Mouse (Mus musculus): ENCODE data around the gene Dtx2.

Gene Dtx2

GRCm38 (mm10) chr5:135975893-135976668 lies 18.5 kb upstream of the Dtx2 start:
- no peak for DNase-seq (ENCODE audit: low spot score in 2 of 2)

- DNase-seq (ENCODE audit: low spot score in 2 of 2), result no peak
Observed at GRCm38 (mm10) chr5:135979381-135979780, 15.2 kb upstream of the Dtx2 start.

DNA sequence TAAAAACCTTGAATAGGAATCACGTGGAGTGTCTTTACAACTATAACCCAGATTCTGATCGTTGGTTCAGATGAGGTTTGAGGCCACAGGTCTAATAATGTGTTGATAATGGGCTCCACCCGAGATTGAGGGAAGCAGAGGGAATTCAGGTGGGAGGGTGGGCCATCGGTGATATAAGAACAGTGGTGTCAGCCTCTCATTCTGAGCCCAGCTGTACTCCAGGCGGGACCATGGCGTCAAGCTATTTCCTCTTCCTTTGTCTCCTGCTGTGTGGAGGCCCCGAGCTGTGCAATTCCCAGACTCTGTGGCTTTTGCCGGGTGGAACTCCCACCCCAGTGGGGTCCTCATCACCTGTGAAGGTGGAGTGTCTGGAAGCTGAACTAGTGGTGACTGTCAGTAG lies 14.7 kb upstream of the Dtx2 start, which contains the start of gene Zp3:
Gene Zp3 (plus strand): TSS at position 196 of the 400 bp plus-strand sequence.
- no peak for DNase-seq (ENCODE audit: low spot score in 2 of 2)

DNA sequence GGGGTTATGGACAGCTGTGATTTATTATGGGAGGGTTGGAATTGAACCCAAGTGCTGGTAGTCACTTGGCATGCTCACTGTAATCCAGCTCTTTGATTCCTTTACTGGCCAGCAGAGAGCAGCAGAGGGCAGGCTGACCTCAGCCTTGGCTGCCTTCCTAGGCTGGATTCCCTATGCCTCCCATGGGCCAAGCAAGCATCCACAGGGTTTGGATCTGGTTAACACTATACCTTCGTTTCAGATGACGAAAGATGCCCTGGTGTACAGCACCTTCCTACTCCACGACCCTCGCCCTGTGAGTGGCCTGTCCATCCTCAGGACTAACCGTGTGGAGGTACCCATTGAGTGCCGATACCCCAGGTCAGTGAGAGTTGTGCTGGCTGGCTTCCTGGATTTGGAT lies 12.2 kb upstream of the Dtx2 start:
- peak in 1 of 2 experiments; percentile 28 for DNase-seq (ENCODE audit: low spot score in 2 of 2)

DNA sequence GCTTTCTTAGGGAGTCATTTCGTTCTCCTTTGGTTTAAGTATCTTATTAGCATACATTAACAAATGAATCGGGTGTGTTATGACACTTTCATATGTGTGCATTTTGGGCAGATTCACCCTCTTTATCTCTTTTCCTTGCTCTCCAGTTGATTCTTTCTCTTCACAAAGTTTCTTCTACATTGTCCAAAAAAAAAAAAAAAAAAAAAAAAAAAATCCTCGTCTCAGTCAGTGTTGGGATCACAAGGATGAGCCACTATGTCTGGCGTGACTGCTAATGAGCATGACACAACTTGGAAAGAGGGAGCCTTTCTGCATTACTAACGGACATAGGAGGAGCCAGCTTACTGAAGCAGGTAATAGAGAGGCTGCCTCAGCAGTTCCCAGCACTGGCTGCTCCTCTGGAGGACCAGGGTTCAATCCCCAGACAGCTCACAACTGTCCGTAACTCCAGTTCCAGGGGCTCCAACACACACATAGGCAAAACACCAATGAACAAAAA lies 10.0 kb upstream of the Dtx2 start:
- no peak for DNase-seq (ENCODE audit: low spot score in 2 of 2)

- DNase-seq (ENCODE audit: low spot score in 2 of 2), result peak in 1 of 2 experiments; percentile 31
Observed at GRCm38 (mm10) chr5:135987248-135987647, 7.4 kb upstream of the Dtx2 start.

DNA sequence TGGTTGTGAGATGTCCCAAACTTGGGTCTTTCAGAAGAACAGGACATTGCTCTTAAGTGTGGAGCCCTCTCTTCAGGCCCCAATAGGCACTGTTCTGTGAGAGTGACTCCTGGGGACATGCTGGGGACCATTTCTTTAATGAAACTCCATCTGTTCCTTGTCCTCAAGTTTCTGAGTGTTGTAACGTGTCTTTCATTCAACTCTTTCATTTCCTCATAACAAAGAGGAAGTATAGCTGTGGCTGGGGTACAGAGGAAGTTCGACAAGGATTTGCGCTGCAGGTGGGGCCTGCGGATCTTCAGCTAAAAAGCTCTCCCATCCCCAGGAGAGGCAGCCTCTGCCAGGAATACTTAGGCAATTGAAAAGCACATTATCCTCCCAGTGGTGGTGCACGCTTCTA lies 4.0 kb upstream of the Dtx2 start:
- DNase-seq (ENCODE audit: low spot score in 2 of 2), result peak in 1 of 2 experiments; percentile 22

DNA sequence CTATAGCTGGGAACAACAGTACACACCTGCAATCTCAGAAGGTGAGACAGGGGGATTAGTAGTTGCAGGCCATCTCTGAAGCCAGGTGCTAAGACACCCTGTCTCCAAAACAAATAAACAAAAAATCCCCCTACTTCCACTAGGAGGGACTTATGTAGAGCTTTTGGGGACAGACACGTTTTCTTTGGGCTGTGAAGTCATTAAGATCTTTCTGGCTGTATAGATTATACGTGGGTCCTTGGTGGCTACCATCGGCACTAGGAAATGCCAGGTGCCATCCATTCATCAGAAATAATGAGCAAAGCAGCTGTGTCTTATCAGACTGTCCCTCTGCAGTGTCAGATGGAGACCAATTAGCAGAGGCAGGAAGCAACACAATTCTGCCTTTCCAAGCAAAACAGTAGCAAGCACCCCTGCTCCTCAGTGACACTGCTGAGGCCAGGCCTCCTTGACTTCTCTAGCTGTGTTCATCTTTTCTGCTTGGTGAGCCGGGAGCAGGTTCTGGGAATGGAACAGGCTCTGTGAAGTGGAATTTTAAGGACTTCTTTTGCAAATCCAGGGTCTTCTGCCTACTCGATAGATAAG lies 1.1 kb upstream of the Dtx2 start:
- no peak for DNase-seq (ENCODE audit: low spot score in 2 of 2)

GRCm38 (mm10) chr5:135994335-135994724 lies 270 bp upstream of the Dtx2 start:
- no peak for DNase-seq (ENCODE audit: low spot score in 2 of 2)

GRCm38 (mm10) chr5:135996162-135996561 lies 1.6 kb downstream of the Dtx2 start:
- DNase-seq (ENCODE audit: low spot score in 2 of 2), result no peak

DNA sequence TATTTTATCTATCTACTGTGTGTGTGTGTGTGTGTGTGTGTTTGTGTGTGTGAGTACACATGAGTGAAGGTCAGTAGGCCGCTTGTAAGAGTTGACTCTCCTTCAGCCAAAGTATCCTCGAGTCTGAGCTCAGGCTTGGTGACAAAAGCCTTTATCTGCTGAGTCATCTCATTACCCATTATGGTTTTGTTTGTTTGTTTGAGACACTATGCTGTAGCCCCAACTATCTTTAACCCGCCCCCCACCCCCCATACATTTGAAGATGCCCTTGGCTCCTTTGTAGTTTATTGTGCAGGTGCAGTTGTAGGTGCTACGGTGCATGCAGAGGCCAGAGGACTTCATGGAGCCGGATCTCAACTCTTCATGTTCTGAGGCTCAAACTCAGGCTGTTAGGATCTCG lies 6.6 kb downstream of the Dtx2 start:
- no peak for DNase-seq (ENCODE audit: low spot score in 2 of 2)

GRCm38 (mm10) chr5:136002325-136002724 lies 7.7 kb downstream of the Dtx2 start:
- DNase-seq (ENCODE audit: low spot score in 2 of 2), result no peak

DNA sequence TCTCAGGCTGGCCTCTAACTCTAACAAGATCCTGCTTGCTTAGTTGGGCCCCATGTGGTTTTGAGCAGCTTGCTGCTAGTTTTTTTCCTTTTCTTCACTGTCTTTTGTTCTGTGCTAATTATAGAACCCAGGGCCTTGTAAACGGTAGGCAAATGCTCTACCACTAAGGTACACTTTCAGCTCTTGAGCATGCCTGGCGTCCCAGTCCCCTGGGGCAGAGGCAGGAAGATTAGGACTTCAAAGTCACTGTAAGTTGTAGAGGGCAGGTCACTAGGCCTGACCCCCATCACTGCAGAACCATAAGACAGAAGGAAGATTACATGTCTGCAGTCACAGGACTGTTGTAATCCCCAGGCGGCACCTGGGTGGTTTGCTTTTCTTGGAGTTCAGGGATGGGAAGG lies 8.2 kb downstream of the Dtx2 start:
- peak; percentile 11 to 25 for DNase-seq (ENCODE audit: low spot score in 2 of 2)

DNA sequence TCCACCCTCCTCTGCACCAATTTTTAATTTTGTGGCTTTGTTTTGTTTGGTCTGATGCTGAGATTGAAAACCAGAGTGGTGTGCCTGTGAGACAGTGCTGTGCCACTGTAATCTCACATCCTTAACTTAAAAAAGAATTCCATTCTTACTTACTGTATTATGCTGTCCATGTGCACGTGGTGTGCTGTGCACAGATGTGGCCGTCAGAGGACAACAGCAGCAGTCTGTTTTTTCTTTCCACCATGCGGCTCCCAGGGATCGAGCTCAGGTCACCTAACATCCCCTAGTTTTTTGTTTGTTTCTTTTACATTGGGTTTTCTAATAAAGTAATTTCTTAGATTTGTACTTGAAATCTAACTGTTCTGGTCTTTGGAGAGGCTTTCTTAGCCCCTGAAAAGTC lies 9.9 kb downstream of the Dtx2 start:
- no peak for DNase-seq (ENCODE audit: low spot score in 2 of 2)

- no peak for DNase-seq (ENCODE audit: low spot score in 2 of 2)
Observed at GRCm38 (mm10) chr5:136007745-136008144, 13.1 kb downstream of the Dtx2 start.

- DNase-seq (ENCODE audit: low spot score in 2 of 2), result no peak
Observed at GRCm38 (mm10) chr5:136014877-136015276, 20.3 kb downstream of the Dtx2 start.

- DNase-seq (ENCODE audit: low spot score in 2 of 2), result no peak
Observed at GRCm38 (mm10) chr5:136015586-136015985, 21.0 kb downstream of the Dtx2 start.

DNA sequence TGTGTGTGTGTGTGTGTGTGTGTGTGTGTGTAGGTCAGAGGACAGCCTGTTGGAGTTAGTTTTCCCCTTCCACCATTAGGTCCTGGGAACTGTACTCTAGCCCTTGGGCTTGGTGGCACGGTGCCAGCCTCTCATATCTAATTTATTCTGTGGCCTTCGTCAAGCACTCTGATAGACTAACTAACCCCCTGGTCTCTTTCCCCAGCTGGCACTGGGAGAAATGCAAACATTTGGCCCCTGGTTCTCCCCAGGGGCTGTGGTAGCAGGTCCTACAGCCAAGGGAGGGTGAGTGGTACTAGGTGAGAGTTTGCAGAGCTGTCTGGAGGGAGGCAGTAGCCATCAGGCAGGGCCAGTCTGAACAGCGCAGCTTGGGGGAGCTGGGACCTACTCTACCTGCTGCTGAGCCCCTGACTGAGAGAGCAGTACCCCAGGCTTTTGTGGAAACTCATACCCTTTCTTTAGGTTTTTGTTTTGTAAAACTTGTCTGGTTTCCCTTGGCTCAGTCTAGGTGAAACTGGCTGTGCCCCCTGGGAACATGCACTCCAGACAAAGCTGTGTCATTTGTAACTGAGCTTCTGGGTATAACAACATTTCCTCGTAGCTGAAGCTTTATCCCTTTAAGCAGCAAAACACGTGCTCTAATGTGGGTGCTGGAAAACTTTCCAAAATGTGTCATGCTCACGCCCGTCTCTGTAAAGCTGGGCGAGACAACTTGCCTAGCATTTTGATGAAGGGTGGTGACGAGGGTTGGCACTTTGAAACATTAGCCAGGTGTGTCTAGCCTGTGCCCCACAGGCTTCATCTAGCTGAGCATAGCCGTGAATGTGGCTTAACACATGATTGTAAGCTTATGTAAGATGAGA lies 21.6 kb downstream of the Dtx2 start:
- DNase-seq (ENCODE audit: low spot score in 2 of 2), result no peak

DNA sequence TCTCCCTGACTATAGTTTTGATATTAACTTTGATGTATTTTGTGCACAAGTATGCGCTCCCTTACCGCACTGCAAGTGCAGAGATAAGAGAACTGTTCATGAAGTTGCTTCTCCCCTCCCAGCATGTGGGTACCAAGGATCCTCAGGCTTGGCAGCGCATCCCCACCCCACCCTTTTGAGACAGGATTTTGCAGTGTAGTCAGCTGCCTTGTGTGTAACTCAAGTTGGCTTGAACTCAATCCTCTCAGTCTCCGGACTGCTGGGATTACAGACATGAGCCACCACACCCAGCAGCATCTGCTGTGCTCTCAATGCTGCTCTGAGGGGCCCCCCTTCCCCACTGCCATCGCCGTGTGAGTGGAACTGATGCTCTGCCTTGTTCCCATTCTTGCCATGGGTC lies 22.7 kb downstream of the Dtx2 start:
- no peak for DNase-seq (ENCODE audit: low spot score in 2 of 2)

DNA sequence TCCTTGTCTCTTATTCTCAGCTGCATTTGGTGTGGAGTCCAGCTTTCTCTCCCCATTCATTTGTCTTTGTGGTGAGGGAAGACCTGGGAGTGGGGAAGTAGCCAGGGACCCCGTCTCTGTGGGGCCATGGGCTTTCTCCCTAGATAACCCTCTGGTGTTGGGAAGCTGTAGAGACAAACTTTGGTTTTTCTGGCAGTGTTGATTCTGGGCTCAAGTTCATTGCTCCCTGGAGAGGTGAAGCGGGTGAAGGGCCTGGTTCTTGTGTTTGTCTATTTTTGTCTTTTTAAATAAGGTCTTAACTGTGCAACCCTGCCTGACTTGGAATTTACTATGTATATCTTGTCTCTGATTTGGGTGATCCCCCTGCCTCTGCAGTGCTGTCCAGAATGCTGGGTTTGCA lies 24.1 kb downstream of the Dtx2 start:
- DNase-seq (ENCODE audit: low spot score in 2 of 2), result no peak

- no peak for DNase-seq (ENCODE audit: low spot score in 2 of 2)
Observed at GRCm38 (mm10) chr5:136019907-136020306, 25.3 kb downstream of the Dtx2 start.

DNA sequence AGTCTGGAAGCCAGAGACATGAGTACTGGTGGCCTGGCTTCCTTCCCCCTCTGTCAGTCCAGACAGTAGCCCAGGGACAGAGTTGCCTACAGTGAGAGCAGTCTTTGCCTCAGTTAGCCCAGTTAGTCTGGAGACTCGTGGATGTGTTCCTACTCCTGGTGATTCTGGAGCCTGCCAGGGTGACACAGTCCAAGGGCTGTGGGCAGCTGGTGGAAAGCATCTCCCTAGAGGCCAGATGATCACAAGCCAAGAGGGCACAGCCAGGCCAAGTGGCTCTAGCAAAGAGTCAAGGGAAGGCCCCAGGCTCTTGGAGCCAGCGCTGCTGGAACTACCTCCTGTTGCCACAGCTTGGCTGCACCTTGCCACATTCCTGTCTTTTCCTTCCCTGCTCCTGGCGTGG lies 31.1 kb downstream of the Dtx2 start:
- DNase-seq (ENCODE audit: low spot score in 2 of 2), result no peak
